Mouse (Mus musculus) hindbrain, embryonic 14.5 days (tissue): ENCODE measurements around the gene Calcoco2. TPM values are rescaled to one million over a fixed set of nuclear protein-coding genes. Genes with fewer than 3 reads are reported as not detected.
A peak's percentile ranks its signal among the peaks of the same experiment; 100 is the strongest.

Source experiments
- ATAC-seq: fragments of 200-750 bp; cut with Nextera tagmentation; 2 replicates; pipeline ENCODE4 v1.8.0; 2017; ENCODE audit warnings: moderate number of reproducible peaks, mild to moderate bottlenecking, moderate TSS enrichment, moderate library complexity; ENCODE audit not compliant: low FRiP score
- DNase-seq: peaks from one replicate; pipeline ENCODE4 v3.0.0-alpha.2; 2015; ENCODE audit warnings: low spot score
- H3K27ac ChIP-seq: fragments of 300-500 bp; sonication (generic); 2 replicates; pipeline ENCODE4 v1.5.1; 2014; ENCODE audit warnings: mild to moderate bottlenecking, moderate library complexity
- H3K27me3 ChIP-seq: fragments of 300-500 bp; sonication (generic); 2 replicates; pipeline ENCODE4 v1.6.1; 2014; ENCODE audit warnings: mild to moderate bottlenecking, low read length, mixed read lengths; ENCODE audit not compliant: control insufficient read depth, insufficient read depth
- H3K36me3 ChIP-seq: fragments of 300-500 bp; sonication (generic); replicated peaks from 2 replicates; pipeline ENCODE4 v1.6.1; 2014; ENCODE audit not compliant: control insufficient read depth, insufficient read depth
- H3K4me1 ChIP-seq: fragments of 300-500 bp; sonication (generic); replicated peaks from 2 replicates; pipeline ENCODE4 v1.6.1; 2014; ENCODE audit warnings: antibody characterized with exemption, low read length, mixed read lengths; ENCODE audit not compliant: control insufficient read depth, insufficient read depth
- H3K4me2 ChIP-seq: fragments of 300-500 bp; sonication (generic); replicated peaks from 2 replicates; pipeline ENCODE4 v1.6.1; 2014; ENCODE audit warnings: mild to moderate bottlenecking, moderate library complexity
- H3K4me3 ChIP-seq: fragments of 300-500 bp; sonication (generic); replicated peaks from 2 replicates; pipeline ENCODE4 v1.5.1; 2014; ENCODE audit warnings: mild to moderate bottlenecking, low read length
- H3K9ac ChIP-seq: fragments of 300-500 bp; sonication (generic); 2 replicates; pipeline ENCODE4 v1.6.1; 2014
- H3K9me3 ChIP-seq: fragments of 300-500 bp; sonication (generic); 2 replicates; pipeline ENCODE4 v1.6.1; 2016; ENCODE audit warnings: low read length; ENCODE audit not compliant: control insufficient read depth
- WGBS: fragments of 180-500 bp; shearing (Covaris S2); extraction: QIAGEN DNeasy Blood & Tissue Kit; methylation state at CpG from one replicate; pipeline ENCODE4 v1.1.7; 2014; 5-methylcytosine and 5-hydroxymethylcytosine counted together
- polyA plus RNA-seq: library from polyadenylated mRNA; unstranded; fragments of >200 nt; fragmentation: Nextera tagmentation; extraction: Ambion mirVana; gene quantifications from 2 replicates; pipeline ENCODE4 v1.2.1, GENCODE M21; 2014

Calcoco2 gene
- polyA plus RNA-seq, 1 experiment from 2014 or later, result not detected

- Histone ChIP-seq H3K27me3 (no peaks in the 10 kb centered on the region), H3K36me3 (no peaks in the 10 kb centered on the region), H3K4me3 (no peak overlapping the region), H3K27ac (no peak overlapping the region), H3K4me2 (no peak overlapping the region), H3K9ac (no peak overlapping the region), H3K9me3 (no peaks in the 10 kb centered on the region), H3K4me1 (no peaks in the 10 kb centered on the region)
- DNase-seq (no peak), ATAC-seq (no peak)
- WGBS, result 63% methylated on average over 2 of the region's 2 CpGs
These were observed 20.7 kb downstream of the Calcoco2 start for GRCm38 (mm10) chr11:96091073-96091472.

GRCm38 (mm10) chr11:96087981-96088380 is 23.8 kb downstream of the Calcoco2 start:
- DNase-seq (no peak), ATAC-seq (no peak)
- Histone ChIP-seq H3K9me3 (no peaks in the 10 kb centered on the region), H3K27me3 (no peaks in the 10 kb centered on the region), H3K9ac (no peak overlapping the region), H3K4me3 (no peak overlapping the region), H3K27ac (no peak overlapping the region), H3K4me1 (no peaks in the 10 kb centered on the region), H3K36me3 (no peaks in the 10 kb centered on the region), H3K4me2 (no peak overlapping the region)
- 93% methylated on average over 6 of the region's 6 CpGs for WGBS

GRCm38 (mm10) chr11:96082682-96083081 is 29.1 kb downstream of the Calcoco2 start:
- H3K9me3 ChIP-seq, result no peaks in the 10 kb centered on the region
- no peak for ATAC-seq

GRCm38 (mm10) chr11:96080736-96081135 is 31.0 kb downstream of the Calcoco2 start:
- 82% methylated on average over 5 of the region's 5 CpGs for WGBS
- Histone ChIP-seq H3K27me3 (no peaks in the 10 kb centered on the region), H3K9me3 (no peaks in the 10 kb centered on the region), H3K36me3 (no peaks in the 10 kb centered on the region), H3K27ac (no peak overlapping the region), H3K4me3 (no peak overlapping the region), H3K9ac (no peak overlapping the region), H3K4me2 (no peak overlapping the region), H3K4me1 (no peaks in the 10 kb centered on the region)
- ATAC-seq (no peak), DNase-seq (no peak)

More at GRCm38 (mm10) chr11:96082682-96083081, 29.1 kb downstream of the Calcoco2 start:
- no peak overlapping the region for H3K9ac ChIP-seq
- no peaks in the 10 kb centered on the region for H3K27me3 ChIP-seq
- WGBS, result 78% methylated on average over 3 of the region's 3 CpGs
- H3K36me3 ChIP-seq, result no peaks in the 10 kb centered on the region
- no peak overlapping the region for H3K4me2 ChIP-seq
- no peaks in the 10 kb centered on the region for H3K4me1 ChIP-seq
- no peak for DNase-seq
- H3K27ac ChIP-seq, result no peak overlapping the region
- no peak overlapping the region for H3K4me3 ChIP-seq

- Histone ChIP-seq H3K27me3 (no peaks in the 10 kb centered on the region), H3K36me3 (peaks cover 7% of the 10 kb centered on the region), H3K4me1 (peaks cover 13% of the 10 kb centered on the region), H3K9ac (peak overlapping the region; percentile 39; the same call in 1 of the 2 replicates), H3K9me3 (no peaks in the 10 kb centered on the region), H3K27ac (peak overlapping the region; percentile 80), H3K4me3 (peak overlapping the region; percentile 19), H3K4me2 (peak overlapping the region; percentile 51)
- no peak for ATAC-seq
- WGBS, result 71% methylated on average over 13 of the region's 13 CpGs
- DNase-seq, result no peak
These were observed 35.3 kb downstream of the Calcoco2 start for GRCm38 (mm10) chr11:96076221-96077105.

GRCm38 (mm10) chr11:96075509-96076220 is 36.1 kb downstream of the Calcoco2 start, which contains the start of gene Atp5g1:
Gene Atp5g1, minus strand, starts transcription at chr11:96075670.
- no peaks in the 10 kb centered on the region for H3K27me3 ChIP-seq
- peak within 1 kb of the TSS; percentile 75 for H3K4me2 ChIP-seq
- peaks cover 15% of the 10 kb centered on the region for H3K36me3 ChIP-seq
- H3K27ac ChIP-seq, result peak within 1 kb of the TSS; percentile 82
- H3K9me3 ChIP-seq, result no peaks in the 10 kb centered on the region
- under 1% methylated on average over 37 of the region's 37 CpGs for WGBS
- peak; percentile 97 for ATAC-seq
- peak within 1 kb of the TSS; percentile 83 for H3K9ac ChIP-seq
- H3K4me3 ChIP-seq, result peak within 1 kb of the TSS; percentile 74
- peaks cover 13% of the 10 kb centered on the region for H3K4me1 ChIP-seq
- DNase-seq, result peak; percentile 98

- Histone ChIP-seq H3K27me3 (no peaks in the 10 kb centered on the region), H3K4me1 (peaks cover 13% of the 10 kb centered on the region), H3K27ac (peak overlapping the region; percentile 82), H3K9me3 (no peaks in the 10 kb centered on the region), H3K36me3 (peaks cover 20% of the 10 kb centered on the region), H3K4me2 (peak overlapping the region; percentile 75), H3K9ac (peak overlapping the region; percentile 83), H3K4me3 (peak overlapping the region; percentile 74)
- ATAC-seq, result no peak
- no peak for DNase-seq
- under 1% methylated on average over 15 of the region's 15 CpGs for WGBS
These were observed 36.6 kb downstream of the Calcoco2 start for GRCm38 (mm10) chr11:96075177-96075508.

GRCm38 (mm10) chr11:96074351-96075176 is 37.2 kb downstream of the Calcoco2 start:
- H3K27me3 ChIP-seq, result no peaks in the 10 kb centered on the region
- peaks cover 20% of the 10 kb centered on the region for H3K36me3 ChIP-seq
- peak overlapping the region; percentile 75 for H3K4me2 ChIP-seq
- H3K4me1 ChIP-seq, result peaks cover 13% of the 10 kb centered on the region
- peak overlapping the region; percentile 74 for H3K4me3 ChIP-seq
- H3K27ac ChIP-seq, result peak overlapping the region; percentile 82
- peak overlapping the region; percentile 83 for H3K9ac ChIP-seq
- ATAC-seq (no peak), DNase-seq (no peak)
- no peaks in the 10 kb centered on the region for H3K9me3 ChIP-seq
- 26% methylated on average over 17 of the region's 17 CpGs for WGBS
